Mouse (Mus musculus) embryo, embryonic 10 days (tissue): ENCODE measurements around the gene Vmn2r25.
"Not testable (repeated sequence)": the region's sequence is repeated elsewhere in the genome, so short reads cannot be mapped to it uniquely, and the experiment has no call there.

Experiments used
- DNase-seq: peaks from one replicate; pipeline ENCODE4 v3.0.0-alpha.2; 2015; ENCODE audit warnings: low spot score

The Vmn2r25 gene

DNA sequence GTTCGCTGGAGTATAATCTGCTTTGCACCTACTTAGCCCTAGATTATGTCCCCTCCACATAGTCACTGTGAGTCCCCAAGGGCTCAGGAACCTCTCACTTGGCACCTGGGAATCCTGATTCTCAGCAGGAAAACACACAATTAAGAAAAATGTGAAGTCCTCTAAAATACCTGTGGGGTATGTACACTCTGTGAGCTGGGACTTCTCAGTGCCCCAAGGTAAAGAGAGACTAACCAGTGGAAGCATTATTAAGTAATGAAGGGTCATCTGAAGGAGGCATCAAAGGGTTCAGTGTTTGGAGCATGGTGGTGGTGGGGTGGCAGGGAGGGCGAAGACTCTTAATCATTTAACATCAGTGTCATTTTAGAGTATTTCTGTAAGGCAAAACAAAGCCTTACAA, at the start of gene Vmn2r25:
Gene Vmn2r25 (minus strand): TSS at position 101 of the 400 bp plus-strand sequence.
- DNase-seq = not testable (repeated sequence)

DNA sequence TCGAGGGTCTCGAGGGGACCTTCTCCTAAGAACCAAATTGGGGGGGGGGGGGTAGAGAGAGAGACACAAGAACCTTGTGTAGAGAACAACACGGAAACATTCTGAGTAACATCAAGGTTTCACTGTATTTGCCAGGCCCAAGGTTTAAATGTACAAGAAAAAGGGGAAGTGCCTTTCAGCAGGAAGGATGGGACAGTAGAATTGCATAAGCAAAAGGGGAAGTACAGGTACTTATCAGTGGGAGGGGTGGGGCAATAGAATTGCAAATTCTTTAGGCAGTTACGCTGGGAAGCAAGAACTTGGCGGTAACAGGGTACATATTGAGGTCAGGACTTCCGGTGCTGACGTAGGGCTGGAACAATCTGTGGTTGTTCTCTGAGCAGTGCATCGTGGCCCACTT, 33.3 kb downstream of the Vmn2r25 start:
- no peak for DNase-seq

DNA sequence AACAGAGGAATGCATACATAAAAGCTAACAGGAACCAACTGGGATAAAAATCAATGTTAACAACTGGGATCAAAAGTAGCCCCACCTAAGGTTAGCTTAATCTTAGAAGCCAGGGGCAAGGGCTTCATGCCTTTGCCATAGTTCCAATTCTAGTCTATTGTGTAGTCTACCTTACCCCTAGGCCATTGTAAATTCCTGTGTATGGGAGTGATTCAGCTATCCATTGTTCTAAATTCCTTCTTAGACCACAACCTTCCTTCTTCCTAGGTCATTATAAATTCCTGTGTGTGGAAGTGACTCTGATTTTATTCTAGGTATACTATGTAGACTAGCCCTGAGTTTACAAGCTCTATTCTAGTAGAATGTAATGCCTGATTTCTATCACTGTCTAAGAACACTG, 43.0 kb downstream of the Vmn2r25 start:
- DNase-seq = not testable (repeated sequence)

DNA sequence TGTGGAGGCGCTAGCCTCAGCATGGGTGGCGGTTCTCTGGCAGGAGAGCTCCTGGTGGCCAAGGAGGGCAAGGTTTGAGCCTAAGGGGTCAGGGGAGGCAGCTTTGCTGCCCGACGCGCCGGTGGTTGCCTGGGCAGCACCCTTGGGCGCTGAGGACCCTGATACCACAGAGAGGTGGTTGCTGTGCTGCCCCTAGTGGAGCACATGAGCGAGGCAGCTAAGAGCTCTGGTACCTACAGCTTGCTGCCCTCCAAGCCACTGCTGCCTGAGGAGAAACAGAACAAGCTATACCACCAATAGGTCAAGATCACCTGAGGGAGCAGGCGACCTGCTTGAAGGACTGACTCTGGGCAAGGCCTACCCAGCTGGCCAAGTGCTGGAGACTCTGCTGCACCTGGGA, 59.5 kb downstream of the Vmn2r25 start:
- no peak for DNase-seq

DNA sequence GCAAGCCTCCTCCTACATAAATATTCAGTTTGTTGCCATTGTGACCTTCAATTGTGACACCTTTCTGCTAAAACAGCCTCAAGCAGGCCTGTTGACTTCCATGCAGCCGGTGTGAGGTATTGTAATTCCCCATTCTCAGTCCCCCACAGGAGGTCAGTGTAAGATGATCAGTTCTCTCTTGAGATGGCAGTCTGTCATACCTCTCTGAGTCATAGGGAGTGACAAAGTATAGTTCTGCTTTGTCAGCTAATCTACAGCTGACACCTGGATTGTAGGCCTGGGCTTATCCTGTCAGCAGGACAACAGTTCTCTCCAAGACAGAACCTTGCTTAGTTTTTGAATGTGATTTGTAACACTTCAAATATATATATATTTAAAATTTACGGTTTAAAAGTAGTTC, 68.4 kb downstream of the Vmn2r25 start:
- no peak for DNase-seq

DNA sequence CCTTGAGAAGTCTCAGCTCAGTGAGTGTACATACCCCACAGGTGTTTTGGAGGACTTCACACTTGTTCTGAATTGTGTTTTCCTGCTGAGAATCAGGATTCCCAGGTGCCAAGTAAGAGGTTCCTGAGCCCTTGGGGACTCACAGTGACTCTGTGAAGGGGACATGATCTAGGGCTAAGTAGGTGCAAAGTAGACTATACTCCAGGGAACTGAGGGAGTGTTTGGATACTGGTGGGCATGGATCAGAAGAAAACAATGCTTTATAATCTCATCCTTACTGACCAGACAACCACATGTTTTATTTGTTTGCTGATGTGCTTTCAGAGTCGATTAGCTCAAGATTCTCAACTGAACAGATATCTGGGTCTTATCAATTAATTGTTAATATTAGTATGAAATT, 74.7 kb downstream of the Vmn2r25 start, which contains the start of gene Vmn2r24:
Gene Vmn2r24 (plus strand): TSS at position 301 of the 400 bp plus-strand sequence.
- no peak for DNase-seq
